Mouse (Mus musculus): ENCODE measurements around the gene Ola1.
A peak's percentile ranks its signal among the peaks of the same experiment; 100 is the strongest.

GRCm38 (mm10) chr2:73049977-73050376, 168.7 kb downstream of the Ola1 start:
- TF ChIP-seq ZMIZ1 (IDR thresholded peaks at IDR 0.05; ENCODE audit: low read depth, low read length) (no peak), POLR2A (IDR thresholded peaks at IDR 0.05; ENCODE audit: low read depth, low read length) (0 out of 2 replicates have a peak, but pooled peaks have one; percentile 24), E2F4 (IDR thresholded peaks at IDR 0.05; ENCODE audit: insufficient replicate concordance, low read depth, low read length) (no peak), MAZ (IDR thresholded peaks at IDR 0.05; ENCODE audit: low read depth, low read length) (no peak)

All from CH12.LX (cell line).